Mouse (Mus musculus) v-Abl transformed pro-B cells (cell line): ENCODE results near the gene Gpr33.

Experiments
- in situ Hi-C, 2 experiments: fragments of 400-800 bp; cut with MboI; formaldehyde crosslinking; loops; one replicate each; pipeline ENCODE4 v1.15.1; 2025; ENCODE audit not compliant: unreplicated experiment in 2 of 2

Gene Gpr33

GRCm38 (mm10) chr12:51990629-51991028, 37.2 kb downstream of the Gpr33 start:
- in situ Hi-C loops = loop anchor here (10.0 to 25.0 kb wide), 2 partner anchors 186 to 603 kb away; partner anchors contain the start of gene Scfd1 (in 2 of the 2)

- in situ Hi-C loops = loop anchor here (25.0 kb wide), 1 partner anchor 601 kb away; the partner anchor contains the start of gene Scfd1 (in 2 of the 2)
Observed at GRCm38 (mm10) chr12:51988536-51988935, 39.3 kb downstream of the Gpr33 start.

- in situ Hi-C loops = loop anchor here (25.0 kb wide), 1 partner anchor 599 kb away; the partner anchor contains the start of gene Scfd1 (in 2 of the 2)
Observed at GRCm38 (mm10) chr12:51985826-51986225, 42.0 kb downstream of the Gpr33 start.

DNA sequence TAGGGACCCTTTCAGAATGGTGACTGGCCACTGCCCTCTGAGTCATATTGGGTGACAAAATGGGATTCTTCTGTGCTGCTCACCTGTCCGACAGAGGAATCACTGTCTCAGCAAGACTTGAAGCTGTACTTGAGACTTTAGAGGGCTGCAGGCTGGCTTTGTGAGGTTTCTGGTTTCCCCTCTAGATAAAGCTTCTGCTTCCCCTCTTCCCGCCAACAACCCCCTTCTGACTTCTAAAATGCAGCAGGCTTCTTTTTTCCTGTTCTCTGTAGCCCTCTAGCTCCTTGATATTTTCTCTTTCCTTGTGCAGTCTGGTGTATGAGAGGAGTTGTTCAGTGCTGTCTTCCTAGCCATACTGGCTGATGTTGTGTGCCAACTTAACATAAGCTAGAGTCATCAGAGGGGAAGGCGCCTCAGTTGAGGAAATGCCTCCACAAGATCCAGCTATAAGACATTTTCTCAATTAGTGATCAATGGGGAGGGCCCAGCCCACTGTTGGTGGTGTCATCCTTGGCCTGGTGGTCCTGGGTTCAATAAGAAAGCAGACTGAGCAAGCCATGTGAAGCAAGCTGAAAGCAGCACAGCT, 42.6 kb downstream of the Gpr33 start:
- in situ Hi-C loops = loop anchor here (25.0 kb wide), 1 partner anchor 598 kb away; the partner anchor contains the start of gene Scfd1 (in 2 of the 2)

GRCm38 (mm10) chr12:51983625-51984024, 44.2 kb downstream of the Gpr33 start:
- in situ Hi-C loops = loop anchor here (25.0 kb wide), 1 partner anchor 596 kb away; the partner anchor contains the start of gene Scfd1 (in 2 of the 2)

DNA sequence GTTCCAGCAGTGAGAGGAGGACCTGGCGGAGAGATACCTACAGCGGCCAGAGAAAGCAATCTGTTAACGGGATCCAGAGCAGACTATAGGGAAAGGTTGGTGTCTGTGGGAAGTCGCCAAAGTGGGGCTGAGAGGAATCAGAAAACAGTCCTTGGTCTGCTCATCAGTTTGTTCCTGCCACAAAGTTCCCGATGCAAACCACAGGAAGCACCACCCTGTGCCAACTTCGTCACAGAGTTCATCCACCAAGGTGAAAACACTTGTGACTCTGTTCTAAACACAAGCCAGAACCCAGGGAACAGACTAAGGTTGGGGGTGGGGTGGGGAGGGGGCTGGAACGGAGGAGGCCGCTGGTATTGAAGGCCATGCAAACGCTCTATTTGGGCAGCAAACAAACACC, 51.3 kb downstream of the Gpr33 start:
- in situ Hi-C loops = loop anchor here (10.0 to 25.0 kb wide), 2 partner anchors 152 to 589 kb away; partner anchors contain the start of genes Scfd1 (in 2 of the 2) and Hectd1 (in 1 of the 2)

GRCm38 (mm10) chr12:51974381-51974780, 53.5 kb downstream of the Gpr33 start:
- in situ Hi-C loops = loop anchor here in 1 of 2 experiments (10.0 kb wide), 1 partner anchor 150 kb away; the partner anchor contains the start of gene Hectd1
